Mouse (Mus musculus) stomach, embryonic 14.5 days (tissue): ENCODE measurements around the gene Rtl5. TPM values are rescaled to one million over a fixed set of nuclear protein-coding genes. Genes with fewer than 3 reads are reported as not detected.
"Not testable (repeated sequence)": the region's sequence is repeated elsewhere in the genome, so short reads cannot be mapped to it uniquely, and the experiment has no call there.

Experiments used
- ATAC-seq: fragments of 200-750 bp; cut with Nextera tagmentation; 2 replicates; pipeline ENCODE4 v1.8.0; 2017; ENCODE audit warnings: low read depth, moderate TSS enrichment; ENCODE audit not compliant: insufficient number of reproducible peaks, insufficient read depth, low FRiP score
- H3K27ac ChIP-seq: fragments of 300-500 bp; sonication (generic); 2 replicates; pipeline ENCODE4 v1.5.1; 2014; ENCODE audit warnings: mild to moderate bottlenecking, low read length, moderate library complexity, mixed read lengths
- H3K27me3 ChIP-seq: fragments of 300-500 bp; sonication (generic); 2 replicates; pipeline ENCODE4 v1.6.1; 2014; ENCODE audit warnings: low read length, control low read depth, mixed read lengths; ENCODE audit not compliant: control insufficient read depth, insufficient read depth
- H3K36me3 ChIP-seq: fragments of 300-500 bp; sonication (generic); 2 replicates; pipeline ENCODE4 v1.6.1; 2014; ENCODE audit warnings: mild to moderate bottlenecking, control low read depth, low read length, moderate library complexity, mixed read lengths; ENCODE audit not compliant: control insufficient read depth, insufficient read depth
- H3K4me1 ChIP-seq: fragments of 300-500 bp; sonication (generic); 2 replicates; pipeline ENCODE4 v1.6.1; 2014; ENCODE audit warnings: low read length, control low read depth, mixed read lengths; ENCODE audit not compliant: control insufficient read depth, insufficient read depth
- H3K4me2 ChIP-seq: fragments of 300-500 bp; sonication (generic); replicated peaks from 2 replicates; pipeline ENCODE4 v1.6.1; 2014; ENCODE audit warnings: low read depth, low read length, control low read depth
- H3K4me3 ChIP-seq: fragments of 300-500 bp; sonication (generic); 2 replicates; pipeline ENCODE4 v1.5.1; 2014; ENCODE audit warnings: low read depth, low read length, control low read depth
- H3K9ac ChIP-seq: fragments of 300-500 bp; sonication (generic); replicated peaks from 2 replicates; pipeline ENCODE4 v1.6.1; 2014; ENCODE audit warnings: low read depth, mild to moderate bottlenecking, control low read depth, low read length, moderate library complexity, mixed read lengths
- H3K9me3 ChIP-seq: fragments of 300-500 bp; sonication (generic); 2 replicates; pipeline ENCODE4 v1.6.1; 2016; ENCODE audit warnings: low read depth, low read length, control low read depth; ENCODE audit not compliant: control insufficient read depth
- WGBS: fragments of 180-500 bp; shearing (Covaris S2); extraction: QIAGEN DNeasy Blood & Tissue Kit; methylation state at CpG from one replicate; pipeline ENCODE4 v1.1.7; 2014; 5-methylcytosine and 5-hydroxymethylcytosine counted together
- polyA plus RNA-seq: library from polyadenylated mRNA; unstranded; fragments of >200 nt; fragmentation: Nextera tagmentation; extraction: Ambion mirVana; gene quantifications from 2 replicates; pipeline ENCODE4 v1.2.1, GENCODE M21; 2014

The Rtl5 gene
- 1.6 and 2.9 TPM in 2 replicates for polyA plus RNA-seq

DNA sequence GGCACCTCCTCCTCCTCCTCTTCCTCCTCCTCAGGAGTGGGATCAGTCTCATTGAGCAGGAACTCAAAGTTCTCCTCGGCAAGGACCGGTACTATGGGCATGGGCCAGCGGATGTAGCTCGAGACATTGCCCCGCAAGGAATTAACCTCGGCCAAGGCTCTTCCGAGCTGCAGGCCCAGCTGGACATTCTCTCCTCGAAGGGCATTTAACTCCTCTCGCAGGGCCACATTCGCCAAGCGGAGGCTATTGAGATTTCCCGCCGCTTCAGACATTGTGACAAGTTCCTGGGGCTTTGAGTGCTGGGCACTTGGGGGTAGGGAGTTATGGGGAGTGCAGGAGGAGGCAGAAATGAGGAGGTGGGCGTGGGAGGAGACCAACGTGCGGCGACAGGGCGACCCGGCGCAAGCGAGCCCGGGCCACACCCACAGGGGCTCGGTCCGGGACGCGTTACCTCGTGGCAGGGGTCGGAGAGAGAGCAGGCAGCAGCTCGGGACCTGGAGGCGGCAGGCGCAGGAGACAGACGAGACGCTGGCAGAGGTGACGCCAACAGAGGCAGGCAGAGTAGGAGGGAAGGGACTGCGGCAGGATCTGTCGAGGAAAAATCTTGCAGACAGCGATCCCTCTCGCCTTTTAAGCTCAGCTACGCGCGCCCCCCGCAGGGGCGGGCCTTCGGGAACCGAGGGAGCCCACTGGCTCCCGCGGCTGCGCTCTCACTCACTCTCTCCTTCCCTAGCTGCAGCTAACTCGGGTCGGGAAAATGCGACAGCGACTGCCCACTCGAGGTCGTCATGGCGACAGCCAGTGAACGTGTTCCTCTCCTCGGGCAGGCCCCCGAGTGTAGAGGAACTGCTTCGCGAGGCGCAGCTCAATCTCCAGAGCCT lies at the start of gene Rtl5:
Rtl5 (minus strand) TSS at position 714 of the 881 bp plus-strand sequence.
- WGBS = 21% methylated on average over 61 of the region's 61 CpGs
- H3K36me3 ChIP-seq = no peaks in the 10 kb centered on the region
- H3K9ac ChIP-seq = peak within 1 kb of the TSS; percentile 36; the same call in 1 of the 2 replicates
- H3K27me3 ChIP-seq = no peaks in the 10 kb centered on the region
- no peaks in the 10 kb centered on the region for H3K9me3 ChIP-seq
- no peaks in the 10 kb centered on the region for H3K4me1 ChIP-seq
- H3K4me3 ChIP-seq = peak within 1 kb of the TSS; percentile 41
- ATAC-seq = peak; percentile 86
- peak within 1 kb of the TSS; percentile 56 for H3K4me2 ChIP-seq
- H3K27ac ChIP-seq = peak within 1 kb of the TSS; percentile 72; the same call in 1 of the 2 replicates

DNA sequence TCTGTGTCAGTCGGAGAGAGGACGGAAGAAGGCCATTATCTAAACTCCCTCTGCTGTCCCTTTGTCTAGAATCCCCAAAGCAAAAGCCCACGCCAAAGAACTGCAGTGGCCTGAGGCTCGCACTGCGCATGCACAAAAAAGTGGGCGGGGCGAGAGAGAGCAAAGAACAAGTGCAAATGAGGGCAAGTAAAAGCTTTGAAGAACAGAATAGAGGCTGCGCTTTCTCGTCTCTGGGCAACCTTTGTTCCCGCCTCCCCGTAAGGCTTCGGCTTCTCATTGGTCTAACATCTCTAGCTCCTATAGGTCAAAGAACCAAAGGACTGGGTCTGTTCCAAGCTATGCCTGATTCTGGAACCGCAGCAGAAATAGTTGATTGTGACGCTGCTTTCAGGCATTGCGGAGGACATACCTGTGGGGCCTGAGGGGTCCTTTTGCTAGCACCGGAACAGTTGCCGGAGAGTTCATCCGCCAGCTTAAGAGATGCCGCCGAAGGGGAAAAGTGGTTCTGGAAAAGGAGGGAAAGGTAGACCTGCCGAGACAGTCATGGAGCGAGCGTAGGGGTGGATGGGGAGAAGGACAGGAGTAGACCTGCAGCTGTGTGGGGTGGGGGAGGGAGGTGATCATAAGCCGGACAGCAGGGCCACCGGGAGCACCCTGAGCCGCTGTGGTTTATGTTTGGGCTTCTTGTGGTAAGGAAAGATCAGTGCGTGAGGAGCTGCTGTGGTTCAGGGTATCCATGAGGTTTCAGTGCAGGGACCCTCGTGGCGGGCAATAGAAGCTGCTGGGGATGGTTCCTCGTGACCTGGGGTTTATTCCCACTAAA lies 48.1 kb upstream of the Rtl5 start, which contains the start of gene Pin4:
Pin4 (plus strand) TSS at position 406 of the 823 bp plus-strand sequence.
- 15% methylated on average over 30 of the region's 30 CpGs for WGBS
- Histone ChIP-seq H3K27ac (no peak within 1 kb of the TSS), H3K36me3 (no peaks in the 10 kb centered on the region; the same call in 1 of the 2 replicates), H3K4me2 (peak within 1 kb of the TSS; percentile 53), H3K27me3 (no peaks in the 10 kb centered on the region), H3K9ac (peak within 1 kb of the TSS; percentile 57), H3K4me3 (peak within 1 kb of the TSS; percentile 49), H3K4me1 (0 out of 2 replicates have a peak, but pooled peaks cover 3% of the 10 kb centered on the region), H3K9me3 (no peaks in the 10 kb centered on the region)
- ATAC-seq = peak; percentile 99

- Histone ChIP-seq H3K4me3 (no peak overlapping the region), H3K4me2 (no peak overlapping the region), H3K36me3 (no peaks in the 10 kb centered on the region), H3K4me1 (0 out of 2 replicates have a peak, but pooled peaks cover 3% of the 10 kb centered on the region), H3K9ac (no peak overlapping the region), H3K27ac (no peak overlapping the region), H3K27me3 (no peaks in the 10 kb centered on the region), H3K9me3 (no peaks in the 10 kb centered on the region)
- WGBS = 42% methylated on average over 4 of the region's 4 CpGs
- no peak for ATAC-seq
Observed at GRCm38 (mm10) chrX:102115676-102116075, 44.6 kb upstream of the Rtl5 start.

GRCm38 (mm10) chrX:102109349-102109748 lies 38.2 kb upstream of the Rtl5 start:
- 65% methylated on average over 5 of the region's 5 CpGs for WGBS
- H3K27me3 ChIP-seq, H3K4me2 ChIP-seq, H3K9me3 ChIP-seq, ATAC-seq, H3K4me1 ChIP-seq, H3K9ac ChIP-seq, H3K27ac ChIP-seq, H3K36me3 ChIP-seq, H3K4me3 ChIP-seq: not testable (repeated sequence)

DNA sequence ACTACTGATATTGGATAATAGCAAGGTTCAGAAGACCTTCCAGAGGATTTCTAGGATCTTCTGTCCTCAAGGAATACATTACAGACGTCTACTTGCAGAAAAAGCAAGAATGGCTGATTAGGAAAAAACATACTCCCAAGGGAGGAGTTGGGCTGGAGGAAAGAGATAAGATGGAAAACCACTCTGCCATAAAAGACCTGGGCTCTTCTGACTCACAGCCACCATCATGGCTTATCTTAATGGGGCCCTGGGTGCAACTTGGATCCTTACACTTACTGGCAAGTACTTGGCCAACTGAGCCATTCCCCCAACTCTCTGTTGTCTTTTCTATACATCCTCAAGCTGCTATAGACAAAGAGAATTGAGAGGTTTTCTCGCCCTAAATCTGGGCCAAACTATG lies 32.7 kb upstream of the Rtl5 start:
- 75% methylated on average over 2 of the region's 2 CpGs for WGBS
- H3K36me3 ChIP-seq, H3K27ac ChIP-seq, ATAC-seq, H3K4me2 ChIP-seq, H3K4me1 ChIP-seq, H3K9me3 ChIP-seq, H3K27me3 ChIP-seq, H3K4me3 ChIP-seq, H3K9ac ChIP-seq: not testable (repeated sequence)

DNA sequence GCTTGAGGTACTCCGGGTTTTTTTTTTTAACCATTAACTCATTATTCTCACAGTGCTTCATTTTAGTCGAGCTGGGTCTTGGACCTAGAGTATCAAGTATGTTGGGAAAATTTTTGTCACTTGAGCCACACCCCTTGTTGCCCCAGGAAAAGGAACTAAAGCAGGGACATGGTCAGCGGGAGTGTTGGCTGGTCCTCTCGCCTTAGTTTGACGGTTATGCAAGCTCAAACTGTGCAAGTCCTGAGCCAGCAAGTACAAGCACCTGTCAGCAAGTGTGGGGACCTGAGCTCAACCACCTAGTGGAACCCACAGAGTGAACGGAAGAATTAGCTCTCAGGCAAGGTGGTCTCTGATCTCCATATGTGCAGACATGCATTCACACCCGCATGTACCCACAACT lies 30.8 kb upstream of the Rtl5 start:
- H3K27me3 ChIP-seq = no peaks in the 10 kb centered on the region
- H3K4me1 ChIP-seq = no peaks in the 10 kb centered on the region
- WGBS = 72% methylated on average over 7 of the region's 7 CpGs
- no peak overlapping the region for H3K4me2 ChIP-seq
- no peak overlapping the region for H3K27ac ChIP-seq
- H3K9me3 ChIP-seq = no peaks in the 10 kb centered on the region
- H3K4me3 ChIP-seq = no peak overlapping the region
- no peak overlapping the region for H3K9ac ChIP-seq
- no peak for ATAC-seq
- no peaks in the 10 kb centered on the region for H3K36me3 ChIP-seq

- Histone ChIP-seq H3K4me2 (no peak overlapping the region), H3K27me3 (no peaks in the 10 kb centered on the region), H3K36me3 (no peaks in the 10 kb centered on the region), H3K27ac (no peak overlapping the region), H3K9ac (no peak overlapping the region), H3K4me3 (no peak overlapping the region), H3K9me3 (no peaks in the 10 kb centered on the region), H3K4me1 (no peaks in the 10 kb centered on the region)
- ATAC-seq = no peak
- 79% methylated on average over 7 of the region's 7 CpGs for WGBS
Observed at GRCm38 (mm10) chrX:102094381-102094904, 23.3 kb upstream of the Rtl5 start.

- no peaks in the 10 kb centered on the region for H3K36me3 ChIP-seq
- H3K9me3 ChIP-seq = no peaks in the 10 kb centered on the region
- 77% methylated on average over 3 of the region's 3 CpGs for WGBS
- ATAC-seq = no peak
- no peaks in the 10 kb centered on the region for H3K27me3 ChIP-seq
- no peak overlapping the region for H3K4me2 ChIP-seq
- no peaks in the 10 kb centered on the region for H3K4me1 ChIP-seq
- no peak overlapping the region for H3K4me3 ChIP-seq
- no peak overlapping the region for H3K9ac ChIP-seq
- H3K27ac ChIP-seq = no peak overlapping the region
Observed at GRCm38 (mm10) chrX:102090605-102091004, 19.5 kb upstream of the Rtl5 start.
